In genomic region chr11:99110370-99111110, GRCm38 (mm10) we compare ENCODE assay signal across 12 mouse cellular contexts. TPM values are rescaled to one million over a fixed set of nuclear protein-coding genes. Genes with fewer than 3 reads are reported as not detected.
DNase-seq lines count a peak whose midpoint lies in the region; ATAC-seq and TF ChIP-seq lines count a peak whose summit lies in the region.
"Had no signal": no experiment of that assay in that cellular context is flagged by ENCODE, and none has a peak within 500 bp of the region (broad histone marks: within the 10 kb centered on the region; RNA-seq: fewer than 3 reads in every experiment).

No protein-coding gene starts in this region.

- 84% methylated on average over 15 of the region's 15 CpGs for WGBS in forebrain, postnatal 0 days
- WGBS in forebrain, embryonic 12.5 days, result 86% methylated on average over 15 of the region's 15 CpGs
- 73% methylated on average over 15 of the region's 15 CpGs for WGBS in lung, postnatal 0 days
- WGBS in heart, embryonic 11.5 days (ENCODE audit: insufficient replicate concordance), result 79% methylated on average over 15 of the region's 15 CpGs

- no peaks in the 10 kb centered on the region for H3K36me3 ChIP-seq in forebrain, postnatal 0 days (ENCODE audit: insufficient read depth)
- no peaks in the 10 kb centered on the region for H3K36me3 ChIP-seq in forebrain, embryonic 12.5 days (replicated peaks)
- no peaks in the 10 kb centered on the region for H3K36me3 ChIP-seq in lung, postnatal 0 days (ENCODE audit: insufficient read depth, low read length)
- H3K36me3 ChIP-seq in heart, embryonic 11.5 days (ENCODE audit: control insufficient read depth, insufficient read depth, low read length), result no peaks in the 10 kb centered on the region
- H3K36me3 ChIP-seq: embryonic facial prominence, embryonic 12.5 days; hindbrain, embryonic 13.5 days had no signal

- no peak for TF ChIP-seq EP300 in lung, postnatal 0 days (IDR thresholded peaks at IDR 0.05)

- no peak for ATAC-seq in forebrain, postnatal 0 days
- no peak for ATAC-seq in forebrain, embryonic 12.5 days (ENCODE audit: low FRiP score)
- no peak for ATAC-seq in lung, postnatal 0 days
- no peak for ATAC-seq in heart, embryonic 11.5 days (replicated peaks; ENCODE audit: insufficient number of reproducible peaks, low FRiP score, low TSS enrichment)

- H3K4me1 ChIP-seq in forebrain, postnatal 0 days (ENCODE audit: insufficient read depth), result no peaks in the 10 kb centered on the region
- peaks cover 18% of the 10 kb centered on the region for H3K4me1 ChIP-seq in forebrain, embryonic 12.5 days
- H3K4me1 ChIP-seq in lung, postnatal 0 days (ENCODE audit: insufficient read depth, low read depth, low read length), result 0 out of 2 replicates have a peak, but pooled peaks cover 2% of the 10 kb centered on the region
- peaks cover 7% of the 10 kb centered on the region; the same call in 1 of the 2 replicates for H3K4me1 ChIP-seq in heart, embryonic 11.5 days (ENCODE audit: control insufficient read depth, insufficient read depth, low read length)

- no peak for DNase-seq in forebrain, postnatal 0 days
- no peak for DNase-seq in lung, postnatal 0 days (ENCODE audit: low spot score)
- no peak for DNase-seq in lung, postnatal 10 days
- peak; percentile 9 for DNase-seq in c-Kit-positive CD71-positive TER-119-negative erythroid progenitor cells, embryonic 14.5 days (ENCODE audit: low read depth)
- DNase-seq in naive thymus-derived CD4-positive, alpha-beta T cell, adult 2 months (ENCODE audit: low read depth), result peak; percentile 74
- no peak for DNase-seq in retina, embryonic 14.5 days (ENCODE audit: low spot score)
- DNase-seq: adrenal gland, postnatal 25 days had no signal

- H3K27me3 ChIP-seq in forebrain, postnatal 0 days (ENCODE audit: insufficient read depth, low read length), result no peaks in the 10 kb centered on the region
- no peaks in the 10 kb centered on the region for H3K27me3 ChIP-seq in forebrain, embryonic 12.5 days
- H3K27me3 ChIP-seq in lung, postnatal 0 days (replicated peaks; ENCODE audit: insufficient read depth, low read length), result no peaks in the 10 kb centered on the region
- H3K27me3 ChIP-seq in heart, embryonic 11.5 days (ENCODE audit: control insufficient read depth, insufficient read depth, low read length), result no peaks in the 10 kb centered on the region
- H3K27me3 ChIP-seq: embryonic facial prominence, embryonic 12.5 days; hindbrain, embryonic 13.5 days had no signal

- H3K9me3 ChIP-seq in forebrain, postnatal 0 days (ENCODE audit: low read length), result no peaks in the 10 kb centered on the region
- H3K9me3 ChIP-seq in forebrain, embryonic 12.5 days, result no peaks in the 10 kb centered on the region
- H3K9me3 ChIP-seq in lung, postnatal 0 days (ENCODE audit: low read length), result no peaks in the 10 kb centered on the region
- H3K9me3 ChIP-seq in heart, embryonic 11.5 days (replicated peaks; ENCODE audit: control insufficient read depth, low read length), result 0 out of 2 replicates have a peak, but pooled peaks cover 3% of the 10 kb centered on the region
- H3K9me3 ChIP-seq: embryonic facial prominence, embryonic 12.5 days; hindbrain, embryonic 13.5 days had no signal

- peak; percentile 29; the same call in 1 of the 2 replicates for TF ChIP-seq CTCF in forebrain, postnatal 0 days (IDR thresholded peaks at IDR 0.05; ENCODE audit: low read depth)
- TF ChIP-seq CTCF in lung, postnatal 0 days (IDR thresholded peaks at IDR 0.05), result peak; percentile 44

- H3K4me2 ChIP-seq in forebrain, postnatal 0 days (ENCODE audit: low read depth), result no peak overlapping the region
- no peak overlapping the region for H3K4me2 ChIP-seq in forebrain, embryonic 12.5 days
- no peak overlapping the region for H3K4me2 ChIP-seq in lung, postnatal 0 days (replicated peaks; ENCODE audit: low read depth, low read length)
- no peak overlapping the region for H3K4me2 ChIP-seq in heart, embryonic 11.5 days
- H3K4me2 ChIP-seq: embryonic facial prominence, embryonic 12.5 days; hindbrain, embryonic 13.5 days had no signal

- H3K27ac ChIP-seq in forebrain, postnatal 0 days (ENCODE audit: low read depth, low read length), result no peak overlapping the region
- H3K27ac ChIP-seq in forebrain, embryonic 12.5 days, result no peak overlapping the region
- no peak overlapping the region for H3K27ac ChIP-seq in lung, postnatal 0 days (ENCODE audit: low read length)
- no peak overlapping the region for H3K27ac ChIP-seq in heart, embryonic 11.5 days (ENCODE audit: low read depth, low read length)
- H3K27ac ChIP-seq: embryonic facial prominence, embryonic 12.5 days; hindbrain, embryonic 13.5 days had no signal

- no peak overlapping the region for H3K4me3 ChIP-seq in forebrain, postnatal 0 days (ENCODE audit: low read depth, low read length)
- no peak overlapping the region for H3K4me3 ChIP-seq in forebrain, embryonic 12.5 days (replicated peaks)
- H3K4me3 ChIP-seq in lung, postnatal 0 days (ENCODE audit: low read depth, low read length), result no peak overlapping the region
- no peak overlapping the region for H3K4me3 ChIP-seq in heart, embryonic 11.5 days (ENCODE audit: low read depth, low read length)
- H3K4me3 ChIP-seq: embryonic facial prominence, embryonic 12.5 days; hindbrain, embryonic 13.5 days had no signal

- H3K9ac ChIP-seq in forebrain, postnatal 0 days, result no peak overlapping the region
- H3K9ac ChIP-seq in forebrain, embryonic 12.5 days, result no peak overlapping the region
- H3K9ac ChIP-seq in lung, postnatal 0 days (replicated peaks; ENCODE audit: low read depth), result no peak overlapping the region
- H3K9ac ChIP-seq in heart, embryonic 11.5 days (ENCODE audit: low read depth, low read length), result no peak overlapping the region
- H3K9ac ChIP-seq: embryonic facial prominence, embryonic 12.5 days; hindbrain, embryonic 13.5 days had no signal

RNA-seq across cellular contexts. Expression of gene Tns4, which starts 21.4 kb away (rescaled TPM):
- 0.48 TPM in 1 of 2 replicates, not detected in the other for total RNA-seq in forebrain, postnatal 0 days (2014; rRNA removed)
- polyA plus RNA-seq in forebrain, postnatal 0 days (2015; fragmentation: Nextera tagmentation; extraction: Ambion mirVana), result 0.29 TPM in 1 of 2 replicates, not detected in the other
- polyA plus RNA-seq in forebrain, embryonic 12.5 days (2016; fragmentation: Nextera tagmentation; extraction: Ambion mirVana), result 0.04 and 0.29 TPM in 2 replicates
- polyA plus RNA-seq in lung, postnatal 0 days (2015; fragmentation: Nextera tagmentation; extraction: Ambion mirVana), result 0.13 and 0.24 TPM in 2 replicates
- polyA plus RNA-seq in heart, embryonic 11.5 days (2014; fragmentation: Nextera tagmentation; extraction: Ambion mirVana), result 0.13 TPM in 1 of 2 replicates, not detected in the other

RNA-seq across cellular contexts. Expression of gene Ccr7, which starts 44.3 kb away (rescaled TPM):
- total RNA-seq in forebrain, postnatal 0 days (2014; rRNA removed), result 0.38 TPM in 1 of 2 replicates, not detected in the other
- 0.06 and 0.17 TPM in 2 replicates for polyA plus RNA-seq in forebrain, postnatal 0 days (2015; fragmentation: Nextera tagmentation; extraction: Ambion mirVana)
- polyA plus RNA-seq in forebrain, embryonic 12.5 days (2016; fragmentation: Nextera tagmentation; extraction: Ambion mirVana), result 0.19 TPM in 1 of 2 replicates, not detected in the other
- polyA plus RNA-seq in lung, postnatal 0 days (2015; fragmentation: Nextera tagmentation; extraction: Ambion mirVana), result 0.50 and 0.69 TPM in 2 replicates
- polyA plus RNA-seq in heart, embryonic 11.5 days (2014; fragmentation: Nextera tagmentation; extraction: Ambion mirVana), result 0.21 and 0.36 TPM in 2 replicates
- total RNA-seq: granulocyte monocyte progenitor cell, adult 5-6 weeks had no signal
- polyA plus RNA-seq: hindbrain, embryonic 13.5 days had no signal

Comparison
In these comparisons a context has a peak if more than half of its experiments do, and no peak if none do; other contexts are left out.
1. DNase-seq: peak in c-Kit-positive CD71-positive TER-119-negative erythroid progenitor cells, embryonic 14.5 days (single experiment) and naive thymus-derived CD4-positive, alpha-beta T cell, adult 2 months (single experiment); none in forebrain, postnatal 0 days (single experiment), lung, postnatal 0 days (single experiment), lung, postnatal 10 days (single experiment) and retina, embryonic 14.5 days (single experiment).